Mouse (Mus musculus) hindbrain, postnatal 0 days (tissue): ENCODE measurements around the gene Fitm2. TPM values are rescaled to one million over a fixed set of nuclear protein-coding genes. Genes with fewer than 3 reads are reported as not detected.
"Not testable (repeated sequence)": the region's sequence is repeated elsewhere in the genome, so short reads cannot be mapped to it uniquely, and the experiment has no call there.

Experiments
- ATAC-seq: fragments of 200-750 bp; cut with Nextera tagmentation; 2 replicates; pipeline ENCODE4 v1.8.0; 2017; ENCODE audit warnings: mild to moderate bottlenecking, moderate TSS enrichment, moderate library complexity
- DNase-seq: peaks from one replicate; pipeline ENCODE4 v3.0.0-alpha.2; 2015; ENCODE audit warnings: low spot score
- H3K27ac ChIP-seq: fragments of 300-500 bp; sonication (generic); 2 replicates; pipeline ENCODE4 v1.5.1; 2014; ENCODE audit warnings: mild to moderate bottlenecking
- H3K27me3 ChIP-seq: fragments of 300-500 bp; sonication (generic); 2 replicates; pipeline ENCODE4 v1.6.1; 2014; ENCODE audit warnings: low read length, mixed read lengths; ENCODE audit not compliant: insufficient read depth
- H3K36me3 ChIP-seq: fragments of 300-500 bp; sonication (generic); 2 replicates; pipeline ENCODE4 v1.6.1; 2014; ENCODE audit warnings: low read length, mixed read lengths; ENCODE audit not compliant: insufficient read depth
- H3K4me1 ChIP-seq: fragments of 300-500 bp; sonication (generic); 2 replicates; pipeline ENCODE4 v1.6.1; 2014; ENCODE audit warnings: antibody characterized with exemption, low read length, mixed read lengths; ENCODE audit not compliant: insufficient read depth
- H3K4me2 ChIP-seq: fragments of 300-500 bp; sonication (generic); 2 replicates; pipeline ENCODE4 v1.6.1; 2014; ENCODE audit warnings: low read depth, mild to moderate bottlenecking, low read length, moderate library complexity, mixed read lengths
- H3K4me3 ChIP-seq: fragments of 300-500 bp; sonication (generic); 2 replicates; pipeline ENCODE4 v1.5.1; 2014; ENCODE audit warnings: low read length
- H3K9ac ChIP-seq: fragments of 300-500 bp; sonication (generic); replicated peaks from 2 replicates; pipeline ENCODE4 v1.6.1; 2014; ENCODE audit warnings: mild to moderate bottlenecking, low read length, moderate library complexity, mixed read lengths
- H3K9me3 ChIP-seq: fragments of 300-500 bp; sonication (generic); 2 replicates; pipeline ENCODE4 v1.6.1; 2016; ENCODE audit warnings: low read length, mixed read lengths
- CTCF ChIP-seq: IDR thresholded peaks from 2 replicates; pipeline ENCODE4 v1.5.1; 2016; ENCODE audit warnings: antibody characterized with exemption, control low read depth, low read depth
- WGBS: fragments of 180-500 bp; shearing (Covaris S2); extraction: QIAGEN DNeasy Blood & Tissue Kit; methylation state at CpG from one replicate; pipeline ENCODE4 v1.1.7; 2014; 5-methylcytosine and 5-hydroxymethylcytosine counted together
- polyA plus RNA-seq: library from polyadenylated mRNA; unstranded; fragments of >200 nt; fragmentation: Nextera tagmentation; extraction: Ambion mirVana; gene quantifications from 2 replicates; pipeline ENCODE4 v1.2.1, GENCODE M21; 2015
- total RNA-seq: library from RNA; depleted of rRNA; stranded (reverse); fragments of >200 nt; gene quantifications from 2 replicates; pipeline ENCODE4 v1.2.3, GENCODE M21; 2014

Fitm2 gene
- total and polyA plus RNA-seq, 2 experiments from 2014 or later, result 15.1 to 26.5 TPM

DNA sequence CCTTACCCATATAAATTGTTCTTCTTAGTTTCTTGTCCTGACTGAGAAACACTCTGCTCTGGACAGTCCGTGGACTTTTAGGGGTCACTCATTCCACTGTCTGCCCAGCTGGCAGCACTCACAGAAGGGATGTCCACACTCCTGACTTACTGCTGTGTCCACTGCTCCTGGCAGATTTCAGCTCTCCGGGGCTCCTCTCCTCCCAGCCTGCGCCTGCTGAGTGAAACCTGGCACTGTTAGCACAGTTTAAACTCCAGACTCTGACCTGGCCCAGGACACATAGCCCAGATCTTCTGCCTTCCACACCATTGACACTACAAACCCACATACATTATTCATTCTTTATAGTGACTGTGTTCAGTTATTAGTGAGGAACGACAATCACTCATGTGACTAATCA lies 8.4 kb downstream of the Fitm2 start:
- no peak for ATAC-seq
- peaks cover 22% of the 10 kb centered on the region; the same call in 1 of the 2 replicates for H3K36me3 ChIP-seq
- H3K4me2 ChIP-seq, result no peak overlapping the region
- no peaks in the 10 kb centered on the region for H3K9me3 ChIP-seq
- H3K9ac ChIP-seq, result no peak overlapping the region
- no peaks in the 10 kb centered on the region for H3K27me3 ChIP-seq
- WGBS, result 59% methylated on average over 4 of the region's 4 CpGs
- H3K4me3 ChIP-seq, result no peak overlapping the region
- DNase-seq, result no peak
- H3K27ac ChIP-seq, result no peak overlapping the region
- TF ChIP-seq CTCF, result no peak
- 0 out of 2 replicates have a peak, but pooled peaks cover under 1% of the 10 kb centered on the region for H3K4me1 ChIP-seq

DNA sequence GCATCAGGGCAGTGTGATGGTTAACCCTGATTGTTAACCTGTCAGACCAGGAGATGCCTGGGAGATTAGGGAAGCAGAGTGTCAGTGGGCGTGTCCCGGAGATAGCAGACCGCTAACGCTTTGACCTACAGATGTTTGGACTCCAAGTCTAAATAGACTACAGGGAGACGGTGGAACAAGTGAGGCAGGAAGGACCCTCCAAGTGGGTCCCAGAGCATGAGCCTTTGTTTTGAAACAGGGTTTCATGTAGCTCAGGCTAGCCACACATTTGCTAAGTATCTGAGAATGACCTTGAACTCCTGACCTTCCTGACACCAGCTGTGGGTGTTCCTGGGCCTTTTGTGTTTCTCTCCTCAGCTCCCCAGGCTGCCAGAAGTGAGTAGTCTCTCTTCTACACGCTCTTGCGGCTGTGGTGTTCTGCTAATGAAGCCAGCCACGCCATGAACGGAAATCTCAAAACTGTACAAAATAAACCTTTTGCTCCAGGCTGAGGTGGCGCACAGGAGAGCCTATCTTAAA lies 9.1 kb downstream of the Fitm2 start:
- H3K9ac ChIP-seq, result no peak overlapping the region
- H3K4me3 ChIP-seq, result no peak overlapping the region
- ATAC-seq (no peak), DNase-seq (no peak)
- H3K27me3 ChIP-seq, result no peaks in the 10 kb centered on the region
- 0 out of 2 replicates have a peak, but pooled peaks cover 8% of the 10 kb centered on the region for H3K4me1 ChIP-seq
- no peaks in the 10 kb centered on the region for H3K9me3 ChIP-seq
- no peak overlapping the region for H3K27ac ChIP-seq
- H3K36me3 ChIP-seq, result peaks cover 17% of the 10 kb centered on the region; the same call in 1 of the 2 replicates
- WGBS, result 67% methylated on average over 10 of the region's 10 CpGs
- H3K4me2 ChIP-seq, result no peak overlapping the region
- no peak for TF ChIP-seq CTCF

DNA sequence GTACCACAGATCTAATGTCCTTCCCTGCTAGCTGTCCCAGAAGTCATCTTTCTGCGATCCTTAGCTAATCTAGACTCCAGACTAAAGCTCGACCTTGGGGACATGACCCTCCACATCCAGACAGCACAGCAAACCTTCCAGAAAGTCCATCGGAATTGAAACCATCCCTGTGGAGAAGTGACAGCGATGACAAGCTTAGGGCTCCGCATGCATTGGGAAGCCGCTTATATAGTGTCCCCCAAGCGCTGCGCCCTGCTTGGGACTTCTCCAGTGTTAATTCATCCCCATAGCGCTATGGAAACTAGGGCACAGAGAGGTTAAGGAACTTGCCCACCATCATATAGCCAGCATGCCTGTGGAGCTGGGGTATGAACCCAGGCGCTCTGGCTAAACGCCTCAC lies 9.6 kb downstream of the Fitm2 start:
- no peak for TF ChIP-seq CTCF
- 68% methylated on average over 11 of the region's 11 CpGs for WGBS
- Histone ChIP-seq H3K27ac (no peak overlapping the region), H3K27me3 (no peaks in the 10 kb centered on the region), H3K9me3 (no peaks in the 10 kb centered on the region), H3K36me3 (peaks cover 12% of the 10 kb centered on the region; the same call in 1 of the 2 replicates), H3K4me2 (no peak overlapping the region), H3K9ac (no peak overlapping the region), H3K4me1 (0 out of 2 replicates have a peak, but pooled peaks cover 11% of the 10 kb centered on the region), H3K4me3 (no peak overlapping the region)
- DNase-seq (no peak), ATAC-seq (no peak)

DNA sequence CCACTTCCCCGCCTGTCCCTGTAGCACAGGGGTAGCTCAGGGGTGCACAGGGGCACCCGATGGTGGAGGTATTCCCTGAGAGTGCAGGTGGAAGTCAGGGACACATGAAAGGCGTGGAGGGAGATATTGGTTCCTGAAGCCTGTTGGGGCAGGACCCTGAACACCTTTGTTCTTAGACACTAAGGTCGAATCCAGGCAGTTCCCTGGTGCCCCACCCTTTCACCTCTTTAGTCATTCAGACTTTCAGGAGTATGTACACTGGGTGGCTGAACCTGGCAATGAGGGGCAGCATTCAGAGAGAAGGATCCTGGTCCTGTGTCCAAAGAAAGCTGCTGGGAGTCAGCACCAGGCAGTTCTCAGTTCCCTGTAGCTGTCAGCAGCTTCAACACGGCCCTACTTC lies 10.0 kb downstream of the Fitm2 start:
- no peak overlapping the region for H3K4me2 ChIP-seq
- H3K27me3 ChIP-seq, result no peaks in the 10 kb centered on the region
- H3K9ac ChIP-seq, result no peak overlapping the region
- H3K27ac ChIP-seq, result no peak overlapping the region
- ATAC-seq, result no peak
- DNase-seq, result no peak
- H3K36me3 ChIP-seq, result peaks cover 10% of the 10 kb centered on the region; the same call in 1 of the 2 replicates
- H3K9me3 ChIP-seq, result no peaks in the 10 kb centered on the region
- H3K4me3 ChIP-seq, result no peak overlapping the region
- WGBS, result 83% methylated on average over 5 of the region's 5 CpGs
- 0 out of 2 replicates have a peak, but pooled peaks cover 11% of the 10 kb centered on the region for H3K4me1 ChIP-seq
- no peak for TF ChIP-seq CTCF

DNA sequence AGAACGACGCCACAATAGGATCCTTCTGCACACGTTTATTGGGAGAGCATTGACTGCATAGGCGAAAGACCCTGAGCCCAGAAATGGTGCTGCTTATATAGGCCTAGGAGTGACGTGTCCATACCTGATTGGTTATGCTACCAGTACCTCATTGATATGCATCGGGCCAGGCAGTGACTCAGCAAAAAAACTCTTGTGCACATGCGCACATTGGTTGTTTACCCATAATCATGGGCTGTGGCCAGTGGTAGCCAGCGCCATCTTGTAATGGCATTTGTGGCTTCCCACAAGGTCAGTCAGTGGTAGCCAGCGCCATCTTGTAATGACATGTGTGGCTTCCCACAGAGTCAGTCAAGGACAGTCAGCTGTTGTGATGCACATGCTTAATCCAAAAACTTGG lies 11.1 kb downstream of the Fitm2 start:
- not testable (repeated sequence) for DNase-seq, H3K4me3 ChIP-seq, H3K27me3 ChIP-seq, H3K27ac ChIP-seq, H3K4me2 ChIP-seq, H3K9me3 ChIP-seq, H3K9ac ChIP-seq, ATAC-seq, H3K36me3 ChIP-seq
- WGBS, result 94% methylated on average over 9 of the region's 9 CpGs
- H3K4me1 ChIP-seq, result 0 out of 2 replicates have a peak, but pooled peaks cover 11% of the 10 kb centered on the region

DNA sequence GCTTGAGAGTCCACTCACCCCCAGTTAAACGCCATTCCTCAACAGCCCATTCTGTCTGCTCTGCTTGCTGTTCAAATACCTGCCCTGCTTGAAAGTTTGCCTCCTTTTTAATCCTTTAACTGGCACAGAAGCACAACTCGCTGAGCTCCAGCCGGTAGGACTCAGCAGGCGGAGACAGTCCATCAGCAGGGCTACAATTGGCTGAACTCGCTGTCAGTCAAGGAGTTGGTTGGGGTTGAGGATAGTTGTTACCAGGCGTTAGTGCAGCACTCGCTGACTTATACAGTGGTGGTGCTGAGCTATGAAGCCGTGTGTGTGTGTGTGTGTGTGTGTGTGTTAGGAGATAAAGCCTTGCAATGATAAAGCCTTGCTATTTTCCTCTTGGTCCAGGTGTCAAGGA lies 11.8 kb downstream of the Fitm2 start:
- ATAC-seq, result no peak
- H3K27me3 ChIP-seq, result no peaks in the 10 kb centered on the region
- H3K9me3 ChIP-seq, result no peaks in the 10 kb centered on the region
- H3K4me1 ChIP-seq, result 0 out of 2 replicates have a peak, but pooled peaks cover 11% of the 10 kb centered on the region
- no peak for TF ChIP-seq CTCF
- 90% methylated on average over 8 of the region's 8 CpGs for WGBS
- H3K9ac ChIP-seq, result no peak overlapping the region
- H3K4me2 ChIP-seq, result no peak overlapping the region
- H3K36me3 ChIP-seq, result no peaks in the 10 kb centered on the region
- no peak overlapping the region for H3K27ac ChIP-seq
- H3K4me3 ChIP-seq, result no peak overlapping the region
- no peak for DNase-seq

DNA sequence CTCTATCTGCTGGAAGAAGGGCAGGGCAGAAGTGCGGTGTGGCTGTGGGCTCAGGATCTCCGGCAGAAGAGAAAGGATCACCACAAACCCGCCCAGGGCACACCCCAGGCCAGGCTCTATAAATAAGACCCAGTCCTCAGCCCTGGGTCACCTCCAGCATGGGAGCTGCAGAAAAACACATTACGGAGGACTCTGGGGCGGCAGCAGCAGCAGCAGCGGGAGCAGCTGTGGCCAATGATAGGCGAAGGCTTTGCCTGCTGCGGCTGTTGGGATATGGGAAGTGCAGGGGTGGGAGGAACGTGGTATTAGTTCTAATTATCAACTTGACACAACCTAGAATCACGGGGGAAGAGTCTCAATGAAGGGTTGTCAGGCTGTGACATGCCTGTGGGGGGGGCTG lies 13.0 kb downstream of the Fitm2 start:
- peak overlapping the region; percentile 56; the same call in 1 of the 2 replicates for H3K27ac ChIP-seq

More for the DNA sequence above, 13.0 kb downstream of the Fitm2 start:
- peak; percentile 63 for DNase-seq
- ATAC-seq, result peak; percentile 44
- Histone ChIP-seq H3K36me3 (no peaks in the 10 kb centered on the region), H3K4me2 (peak overlapping the region; percentile 33), H3K4me3 (no peak overlapping the region; the same call in 1 of the 2 replicates), H3K4me1 (0 out of 2 replicates have a peak, but pooled peaks cover 11% of the 10 kb centered on the region), H3K9ac (peak overlapping the region; percentile 33; the same call in 1 of the 2 replicates), H3K27me3 (no peaks in the 10 kb centered on the region), H3K9me3 (no peaks in the 10 kb centered on the region)
- no peak; the same call in 1 of the 2 replicates for TF ChIP-seq CTCF
- WGBS, result 31% methylated on average over 10 of the region's 10 CpGs
